Mouse (Mus musculus): ENCODE data around the gene Pdcl.

- no peak for TF ChIP-seq POU5F1 (IDR thresholded peaks at IDR 0.05; ENCODE audit: borderline replicate concordance, low read length)
- TF ChIP-seq CTCF (conservative IDR thresholded peaks at IDR 0.05; ENCODE audit: low read length) = no peak
- TF ChIP-seq NANOG (IDR thresholded peaks at IDR 0.05; ENCODE audit: borderline replicate concordance, low read length) = no peak
These were observed 7.5 kb downstream of the Pdcl start for GRCm38 (mm10) chr2:37351671-37352070.

Data from E14TG2a.4 (cell line).